Mouse (Mus musculus): ENCODE results near the gene Arid1b. TPM values are rescaled to one million over a fixed set of nuclear protein-coding genes. Genes with fewer than 3 reads are reported as not detected.
A peak's percentile ranks its signal among the peaks of the same experiment; 100 is the strongest.

Arid1b gene
- total RNA-seq, 2 experiments from 2014 or later, result 72.6 to 72.7 TPM

DNA sequence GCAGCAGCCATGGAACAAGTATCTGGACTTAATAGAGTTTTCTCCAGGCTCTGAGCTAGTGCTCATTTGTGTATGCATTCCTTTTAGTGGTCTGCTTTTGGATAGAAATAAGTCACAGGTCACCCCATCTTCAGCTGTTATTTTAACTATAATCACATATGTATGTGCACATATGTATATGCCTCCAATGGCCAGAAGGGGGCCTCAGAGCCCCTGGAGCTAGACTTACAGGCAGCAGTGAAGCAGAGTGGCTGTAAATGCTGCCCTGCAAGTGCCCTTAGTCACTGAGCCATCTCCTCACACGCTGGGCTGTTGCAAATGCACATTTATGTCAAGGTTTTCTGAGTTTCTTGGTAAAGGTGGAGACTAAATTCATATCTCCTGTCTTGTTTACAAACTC is 337.3 kb downstream of the Arid1b start:
- no peak for DNase-seq (ENCODE audit: low spot score in 2 of 2)

DNA sequence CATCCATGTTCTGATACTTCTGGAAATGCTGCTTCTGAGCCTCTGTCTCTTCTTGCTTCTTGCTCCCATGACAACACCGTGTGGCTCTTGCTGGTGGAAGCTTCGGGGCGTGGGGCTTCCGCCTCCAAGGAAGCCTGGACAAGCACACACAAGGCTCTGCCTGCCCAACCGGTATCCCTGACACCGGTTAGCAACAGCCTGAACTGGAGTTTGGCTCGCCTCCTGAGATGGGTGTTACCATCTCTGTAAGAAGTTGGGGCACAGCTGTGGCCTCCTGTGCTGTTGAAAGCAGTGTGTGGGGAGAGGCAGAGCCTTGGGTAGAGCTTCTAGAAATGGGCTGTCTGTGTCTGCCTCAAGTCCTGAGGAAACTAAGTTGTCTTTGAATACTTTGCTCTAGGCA is 340.4 kb downstream of the Arid1b start:
- DNase-seq (ENCODE audit: low spot score in 2 of 2), result no peak

DNA sequence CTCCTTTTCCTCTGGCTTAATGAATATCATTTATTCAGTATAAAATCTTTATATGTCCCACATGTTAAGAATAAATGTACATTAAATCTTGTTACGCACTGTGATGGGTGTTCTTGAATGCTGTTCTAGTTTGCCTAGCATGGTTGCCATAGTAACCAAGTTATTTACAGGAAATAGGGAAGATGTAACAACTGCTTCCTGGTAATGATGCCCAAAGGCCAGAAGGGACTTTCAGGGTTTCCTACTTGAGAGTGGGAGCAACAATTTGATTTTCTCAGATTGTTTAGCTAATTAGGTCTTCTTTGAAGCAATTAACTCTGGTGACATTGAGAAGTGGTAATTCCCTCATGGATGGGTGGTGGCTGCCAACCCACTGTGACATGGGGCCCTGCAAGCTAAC is 350.3 kb downstream of the Arid1b start:
- DNase-seq (ENCODE audit: low spot score in 2 of 2), result no peak

DNA sequence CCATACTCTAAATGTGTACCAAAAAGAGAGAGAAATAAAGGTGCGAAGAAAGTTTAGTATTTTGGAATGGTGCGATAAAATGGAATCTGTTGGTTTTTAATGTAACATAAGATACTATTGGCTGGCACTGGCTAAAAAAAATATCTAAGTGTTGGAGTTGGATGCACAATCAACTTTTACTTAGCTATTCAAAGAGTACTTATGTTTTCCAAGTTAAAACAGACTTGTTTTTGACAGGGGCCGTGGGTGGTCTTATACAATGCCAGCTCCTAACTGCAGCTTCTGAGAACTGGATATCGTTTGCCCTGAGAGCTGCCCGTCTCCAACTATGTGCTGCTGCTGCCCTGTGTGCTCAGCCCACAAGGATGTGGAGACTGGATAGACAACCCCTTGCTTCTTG is 351.7 kb downstream of the Arid1b start:
- no peak for DNase-seq (ENCODE audit: low spot score in 2 of 2)

DNA sequence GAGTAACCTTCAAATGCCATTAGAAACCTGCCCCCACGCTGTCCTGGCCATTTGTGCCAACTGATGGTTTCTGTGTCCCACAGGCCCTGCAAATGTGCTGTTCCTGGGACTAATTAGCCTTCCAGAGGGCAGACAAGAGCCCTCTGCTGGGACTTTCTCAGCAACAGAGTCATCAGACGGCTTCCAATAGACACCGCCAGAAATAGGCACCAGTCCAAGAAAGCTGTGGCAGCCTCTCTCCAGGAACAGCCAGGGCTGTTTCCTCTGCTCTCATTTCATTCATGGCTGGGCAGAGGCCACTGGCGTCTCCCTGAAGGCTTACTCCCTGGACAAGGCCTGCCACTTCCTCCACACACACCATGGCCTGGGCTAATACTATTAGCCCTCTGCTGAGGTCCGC is 358.8 kb downstream of the Arid1b start:
- DNase-seq (ENCODE audit: low spot score in 2 of 2), result no peak

DNA sequence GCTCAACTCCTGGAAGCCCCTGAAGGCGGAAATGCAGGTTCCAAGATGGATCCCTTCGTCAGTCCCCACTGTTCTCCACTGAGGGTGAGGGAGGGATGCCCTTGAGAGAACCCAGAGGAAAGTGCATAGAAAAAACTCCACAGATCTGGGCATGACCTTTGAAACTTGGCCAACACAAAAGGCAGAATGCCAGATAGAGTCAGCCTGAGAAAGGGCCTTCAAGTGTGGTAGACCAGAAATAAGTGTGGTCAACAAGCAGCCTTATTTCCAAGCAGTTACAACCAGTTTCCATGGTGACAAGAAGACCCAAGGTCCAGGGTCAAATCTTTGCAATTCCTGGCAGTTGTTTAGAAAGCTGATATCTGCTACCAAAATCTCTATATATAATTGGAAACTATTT is 366.6 kb downstream of the Arid1b start:
- DNase-seq (ENCODE audit: low spot score in 2 of 2), result no peak

DNA sequence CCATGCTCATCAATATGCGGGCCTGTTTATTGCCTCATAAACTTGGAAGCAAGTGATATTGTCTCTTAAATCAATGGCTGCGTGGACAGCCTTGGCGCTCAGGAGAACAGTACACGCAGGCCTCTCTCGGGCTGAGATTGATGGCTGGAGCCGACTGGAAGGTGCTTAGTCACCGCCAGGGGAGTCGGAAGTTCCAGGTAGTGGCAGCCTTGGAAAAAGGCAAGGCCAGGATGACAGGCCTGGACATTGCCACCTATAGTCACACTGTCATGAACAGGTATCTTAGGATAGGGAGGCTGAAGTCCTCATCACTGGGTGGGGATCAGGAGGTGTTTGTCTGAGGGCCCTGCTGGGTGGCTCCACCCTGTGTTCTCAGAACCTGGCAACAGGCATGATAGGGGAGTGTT is 371.9 kb downstream of the Arid1b start:
- no peak for DNase-seq (ENCODE audit: low spot score in 2 of 2)

DNA sequence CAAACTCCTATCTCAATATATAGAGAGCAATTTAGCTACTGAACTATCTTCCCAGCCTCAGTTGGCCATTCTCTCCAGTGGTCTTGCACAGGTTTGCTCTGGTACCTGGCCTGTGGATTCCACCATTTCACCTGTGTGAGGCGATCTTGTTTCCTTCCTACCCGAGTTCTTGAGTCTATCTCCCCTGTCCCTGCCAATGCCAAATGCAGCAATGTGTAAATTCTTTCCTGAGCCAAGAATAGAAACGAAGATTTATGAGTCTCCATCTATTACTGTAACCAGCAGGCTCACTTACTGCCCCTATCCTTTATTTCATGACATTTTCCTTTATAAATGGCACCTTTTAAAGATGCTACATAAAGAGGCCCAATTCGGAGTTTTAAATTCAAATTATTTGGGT is 376.9 kb downstream of the Arid1b start:
- no peak for DNase-seq (ENCODE audit: low spot score in 2 of 2)

DNA sequence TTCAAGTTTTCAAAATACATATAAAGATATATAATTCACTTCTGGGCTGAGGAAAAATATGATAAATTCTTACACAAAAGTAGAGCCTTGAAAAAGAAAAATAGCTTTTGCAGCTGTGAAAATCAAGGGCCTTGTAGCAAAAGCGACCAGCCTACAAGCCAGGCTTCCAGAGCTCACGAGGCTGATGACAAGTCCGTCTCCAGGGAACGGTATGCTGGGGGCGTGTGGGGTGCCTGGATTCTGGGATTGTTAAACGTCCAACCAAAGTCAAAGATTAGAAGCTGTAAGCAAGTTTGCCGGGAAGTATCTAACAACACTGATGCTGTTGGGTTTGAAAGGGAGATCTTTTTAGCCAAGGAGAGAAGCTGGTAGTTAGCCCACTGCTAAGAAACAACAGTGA is 377.4 kb downstream of the Arid1b start:
- DNase-seq (ENCODE audit: low spot score in 2 of 2), result peak in 1 of 2 experiments; percentile 38

DNA sequence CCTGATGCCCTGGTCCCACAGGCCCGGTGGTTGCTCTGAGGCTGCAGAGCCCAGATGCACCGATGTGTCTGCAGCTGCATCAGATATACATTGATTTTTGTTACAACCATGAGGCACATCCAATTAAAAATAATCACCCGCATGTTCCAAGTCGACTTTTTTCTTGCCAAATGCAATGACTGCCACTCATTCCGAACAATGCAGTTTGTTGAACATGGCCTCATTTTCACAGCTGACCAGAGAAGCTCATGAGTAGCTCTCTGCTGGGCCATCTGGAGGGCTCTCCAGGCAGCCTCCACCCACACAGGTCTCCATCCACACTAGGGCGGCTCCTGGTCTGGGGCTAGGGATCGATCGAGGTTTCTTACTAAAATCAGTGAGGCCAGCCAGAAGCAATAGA is 378.8 kb downstream of the Arid1b start:
- no peak for DNase-seq (ENCODE audit: low spot score in 2 of 2)

DNA sequence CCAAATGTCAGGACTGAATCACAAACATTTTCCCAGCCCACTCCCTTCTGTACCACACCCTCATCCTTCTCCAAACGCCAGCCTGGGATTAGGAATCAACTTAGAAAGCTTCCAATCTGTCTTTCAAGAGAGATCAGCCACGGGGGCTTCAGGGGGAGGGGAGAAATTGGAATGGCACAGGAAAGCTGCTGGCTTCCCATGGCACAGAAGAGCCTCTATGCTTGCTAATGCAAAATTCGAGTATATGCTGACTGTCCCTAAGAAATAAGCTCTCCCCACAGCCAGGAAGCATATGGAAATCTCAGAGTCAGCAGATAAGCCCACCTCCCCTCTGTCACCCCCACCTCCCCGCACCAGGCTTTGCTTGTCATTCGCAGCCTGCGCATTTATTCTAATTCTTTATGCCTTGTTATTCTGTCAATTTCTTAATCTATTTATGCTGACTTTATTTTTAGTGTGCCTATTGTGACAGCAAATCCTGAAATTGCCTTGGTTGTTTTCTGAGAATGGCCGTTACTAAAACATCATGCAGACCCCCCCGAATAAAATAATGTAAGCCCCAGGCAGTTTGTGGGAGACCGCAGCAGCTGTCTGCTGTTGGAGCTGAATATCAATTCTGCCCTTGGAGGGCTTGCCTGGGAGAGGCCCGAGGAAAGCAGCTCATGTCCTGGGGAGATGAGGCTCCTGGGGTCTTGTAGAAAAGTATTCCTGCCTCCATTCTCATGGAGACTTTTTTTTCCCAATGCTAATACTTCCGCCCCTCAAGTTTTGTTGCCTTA is 383.2 kb downstream of the Arid1b start:
- no peak for DNase-seq (ENCODE audit: low spot score in 2 of 2)

DNA sequence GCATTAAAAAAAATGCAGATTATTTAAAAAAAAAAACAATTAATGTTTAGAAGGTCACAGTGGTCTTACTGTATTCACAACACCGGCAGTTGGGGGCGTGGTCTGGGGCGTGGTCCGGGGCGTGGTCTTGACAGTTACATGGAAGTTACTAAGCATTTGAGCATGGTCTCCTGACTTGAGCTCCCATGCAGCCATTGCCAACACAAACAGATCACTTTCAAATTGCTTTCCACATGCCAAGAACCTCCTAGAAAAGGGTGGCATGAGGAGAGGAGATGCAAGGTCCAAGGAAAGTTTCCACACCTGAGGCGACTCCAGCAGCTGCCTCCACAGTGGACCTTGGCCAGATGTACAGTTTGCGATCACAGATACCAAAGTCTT is 383.8 kb downstream of the Arid1b start:
- DNase-seq (ENCODE audit: low spot score in 2 of 2), result no peak

DNA sequence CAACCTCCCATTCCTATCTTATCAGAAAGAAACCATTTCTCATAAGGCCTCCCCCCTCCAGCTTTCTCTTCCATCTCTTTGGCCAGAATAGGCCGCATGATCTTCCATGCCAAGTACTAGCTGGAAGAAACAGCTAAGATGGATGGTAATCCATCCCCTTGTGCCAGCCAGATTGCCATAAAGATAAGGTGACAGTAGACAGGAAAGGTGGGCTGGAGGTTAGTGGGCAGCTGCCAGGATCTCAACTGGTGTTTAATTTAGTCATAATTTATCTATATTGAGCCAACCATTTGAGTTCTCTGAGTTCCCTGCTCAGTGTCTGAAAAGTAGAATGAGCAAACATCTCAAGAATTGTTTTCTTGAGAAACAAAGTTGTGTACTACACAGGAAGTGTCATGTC is 391.6 kb downstream of the Arid1b start:
- DNase-seq (ENCODE audit: low spot score in 2 of 2), result no peak

DNA sequence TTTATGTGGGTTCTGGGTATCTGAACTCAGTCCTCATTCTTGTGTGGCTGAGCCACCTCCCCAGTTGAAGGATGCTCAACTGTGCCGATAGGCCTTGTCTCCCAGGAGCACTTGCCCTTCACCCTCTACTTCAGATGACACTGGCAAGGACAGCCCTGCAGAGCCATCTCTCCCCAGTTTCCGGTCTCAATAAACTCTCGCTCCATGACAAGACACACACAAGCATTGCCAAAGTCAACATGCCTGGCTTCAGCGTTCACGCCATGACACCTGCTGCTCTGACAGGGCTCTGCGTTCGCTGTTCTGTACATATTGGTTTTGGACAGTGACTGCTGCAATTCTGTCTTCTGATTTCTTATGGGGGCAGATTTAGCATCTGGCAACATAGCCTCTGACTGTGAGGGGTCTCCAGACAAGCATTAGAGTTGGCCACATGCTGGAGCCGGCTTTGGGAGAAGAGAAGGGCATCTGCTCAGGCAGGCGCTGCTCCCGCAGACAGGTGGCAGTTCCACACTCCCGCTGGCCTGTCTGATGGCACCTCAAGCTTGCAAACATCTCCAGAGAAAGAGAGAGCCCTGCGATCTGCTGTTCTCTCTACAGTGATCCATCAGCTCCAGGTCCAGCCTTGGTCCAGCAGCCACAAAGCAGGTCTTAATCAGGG is 392.9 kb downstream of the Arid1b start:
- no peak for DNase-seq (ENCODE audit: low spot score in 2 of 2)

DNA sequence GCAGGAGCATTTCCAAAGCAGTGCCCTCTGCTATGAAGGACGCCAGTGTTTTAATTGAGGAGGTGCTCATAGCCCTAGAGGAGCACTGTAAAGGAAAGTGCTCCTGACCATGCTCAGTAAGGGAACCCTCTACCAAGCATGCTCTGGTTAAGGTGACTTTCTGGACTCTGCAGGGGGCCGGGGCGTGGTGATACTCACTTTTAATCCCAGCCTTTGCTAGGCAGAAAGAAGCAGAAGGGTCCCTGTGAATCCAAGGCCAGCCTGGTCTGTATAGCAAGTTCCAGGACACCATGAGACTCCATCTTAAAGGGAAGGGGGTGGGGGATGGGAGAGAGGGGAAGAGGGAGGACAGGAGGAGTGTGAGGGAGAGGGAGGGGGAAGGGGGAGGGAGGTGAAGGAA is 394.2 kb downstream of the Arid1b start:
- no peak for DNase-seq (ENCODE audit: low spot score in 2 of 2)

DNA sequence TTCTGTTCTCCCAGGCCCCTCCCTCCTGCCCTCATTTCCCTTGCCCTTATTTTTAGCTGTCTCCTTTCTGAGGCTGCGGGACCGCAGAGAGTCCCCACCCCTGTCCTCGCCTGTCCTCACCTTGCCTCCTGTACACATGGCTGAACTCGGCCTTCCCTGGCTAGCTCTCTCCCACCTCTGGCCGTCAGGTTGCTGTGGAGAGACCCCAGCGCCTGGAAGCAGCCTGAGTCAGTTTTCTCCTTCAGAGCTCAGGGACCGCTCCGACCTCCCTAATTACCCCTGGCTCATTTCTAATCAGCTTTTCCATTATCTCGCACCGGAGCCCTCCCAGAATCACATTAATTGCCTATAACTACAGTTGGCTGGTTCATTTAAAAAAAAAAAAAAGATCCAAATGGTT is 396.6 kb downstream of the Arid1b start:
- no peak for DNase-seq (ENCODE audit: low spot score in 2 of 2)

DNA sequence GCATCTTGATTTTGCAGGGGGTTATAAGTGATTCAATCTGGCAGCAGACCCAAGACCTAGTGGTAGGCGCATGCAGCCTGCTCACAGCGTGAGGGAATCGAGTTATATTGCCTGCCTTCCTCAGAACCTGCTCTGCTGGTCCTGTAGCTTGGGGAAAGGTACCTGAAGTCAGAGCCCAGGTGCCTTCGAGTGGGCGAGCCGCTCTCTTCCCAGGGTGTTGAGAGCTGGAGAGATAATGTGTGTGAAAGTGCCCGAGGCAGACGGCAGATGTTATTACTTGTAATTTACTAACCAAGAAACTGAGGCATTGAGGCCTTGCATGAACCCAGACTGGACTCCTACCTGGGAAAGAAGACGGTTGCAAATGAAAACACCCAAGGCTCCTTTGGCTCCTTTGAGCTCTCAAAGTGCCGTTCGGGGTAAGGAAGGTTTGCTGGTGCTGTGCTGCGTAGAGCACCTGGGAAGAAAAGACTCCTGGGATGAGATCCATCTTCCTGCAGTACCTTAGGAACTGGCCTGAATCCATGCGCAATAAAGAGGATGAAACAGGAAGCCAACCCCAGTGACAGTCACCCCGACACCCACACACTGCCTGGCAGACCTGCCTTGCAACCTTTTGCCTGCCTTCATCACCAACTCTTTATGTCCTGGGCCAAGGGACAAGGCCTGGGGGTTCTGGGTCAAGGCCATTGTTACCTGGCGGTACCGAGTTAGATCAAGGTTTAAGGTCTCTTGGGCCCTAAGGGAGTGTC is 401.5 kb downstream of the Arid1b start:
- no peak for DNase-seq (ENCODE audit: low spot score in 2 of 2)

DNA sequence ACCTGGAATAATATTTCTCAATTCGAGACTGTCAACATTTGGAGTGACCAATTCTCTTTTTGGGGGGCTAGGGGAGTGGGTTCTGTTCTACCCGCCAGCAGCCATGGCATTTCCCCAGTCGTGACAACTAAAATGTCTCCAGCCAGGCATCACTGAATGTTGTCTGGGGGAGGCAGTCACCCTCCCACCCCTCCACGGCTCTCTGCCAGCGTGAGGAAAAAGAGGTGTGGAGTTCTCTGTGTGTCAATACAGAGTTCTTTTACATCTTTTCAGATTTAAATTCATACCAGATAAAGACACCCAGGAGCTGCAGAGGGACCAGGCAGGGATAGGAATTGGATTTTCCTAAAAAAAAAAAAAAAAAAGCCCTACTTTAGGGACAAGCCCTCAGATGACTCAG is 402.1 kb downstream of the Arid1b start:
- DNase-seq (ENCODE audit: low spot score in 2 of 2), result peak in 1 of 2 experiments; percentile 48

Data from left cerebral cortex, adult 18-20 months (tissue).